Mouse (Mus musculus) hindbrain, postnatal 0 days (tissue): ENCODE measurements at regions not wholly inside any gene's neighbourhood (a gene's known extent, or its start where the extent isn't known, plus 50 kb on each side); places are given as distances from the start of the nearest gene placed in this dataset.

Source experiments
- ATAC-seq: fragments of 200-750 bp; cut with Nextera tagmentation; 2 replicates; pipeline ENCODE4 v1.8.0; 2017; ENCODE audit warnings: mild to moderate bottlenecking, moderate TSS enrichment, moderate library complexity
- DNase-seq: peaks from one replicate; pipeline ENCODE4 v3.0.0-alpha.2; 2015; ENCODE audit warnings: low spot score
- H3K27ac ChIP-seq: fragments of 300-500 bp; sonication (generic); 2 replicates; pipeline ENCODE4 v1.5.1; 2014; ENCODE audit warnings: mild to moderate bottlenecking
- H3K27me3 ChIP-seq: fragments of 300-500 bp; sonication (generic); 2 replicates; pipeline ENCODE4 v1.6.1; 2014; ENCODE audit warnings: low read length, mixed read lengths; ENCODE audit not compliant: insufficient read depth
- H3K36me3 ChIP-seq: fragments of 300-500 bp; sonication (generic); 2 replicates; pipeline ENCODE4 v1.6.1; 2014; ENCODE audit warnings: low read length, mixed read lengths; ENCODE audit not compliant: insufficient read depth
- H3K4me1 ChIP-seq: fragments of 300-500 bp; sonication (generic); 2 replicates; pipeline ENCODE4 v1.6.1; 2014; ENCODE audit warnings: antibody characterized with exemption, low read length, mixed read lengths; ENCODE audit not compliant: insufficient read depth
- H3K4me2 ChIP-seq: fragments of 300-500 bp; sonication (generic); 2 replicates; pipeline ENCODE4 v1.6.1; 2014; ENCODE audit warnings: low read depth, mild to moderate bottlenecking, low read length, moderate library complexity, mixed read lengths
- H3K4me3 ChIP-seq: fragments of 300-500 bp; sonication (generic); 2 replicates; pipeline ENCODE4 v1.5.1; 2014; ENCODE audit warnings: low read length
- H3K9ac ChIP-seq: fragments of 300-500 bp; sonication (generic); replicated peaks from 2 replicates; pipeline ENCODE4 v1.6.1; 2014; ENCODE audit warnings: mild to moderate bottlenecking, low read length, moderate library complexity, mixed read lengths
- H3K9me3 ChIP-seq: fragments of 300-500 bp; sonication (generic); 2 replicates; pipeline ENCODE4 v1.6.1; 2016; ENCODE audit warnings: low read length, mixed read lengths
- CTCF ChIP-seq: IDR thresholded peaks from 2 replicates; pipeline ENCODE4 v1.5.1; 2016; ENCODE audit warnings: antibody characterized with exemption, control low read depth, low read depth
- WGBS: fragments of 180-500 bp; shearing (Covaris S2); extraction: QIAGEN DNeasy Blood & Tissue Kit; methylation state at CpG from one replicate; pipeline ENCODE4 v1.1.7; 2014; 5-methylcytosine and 5-hydroxymethylcytosine counted together

DNA sequence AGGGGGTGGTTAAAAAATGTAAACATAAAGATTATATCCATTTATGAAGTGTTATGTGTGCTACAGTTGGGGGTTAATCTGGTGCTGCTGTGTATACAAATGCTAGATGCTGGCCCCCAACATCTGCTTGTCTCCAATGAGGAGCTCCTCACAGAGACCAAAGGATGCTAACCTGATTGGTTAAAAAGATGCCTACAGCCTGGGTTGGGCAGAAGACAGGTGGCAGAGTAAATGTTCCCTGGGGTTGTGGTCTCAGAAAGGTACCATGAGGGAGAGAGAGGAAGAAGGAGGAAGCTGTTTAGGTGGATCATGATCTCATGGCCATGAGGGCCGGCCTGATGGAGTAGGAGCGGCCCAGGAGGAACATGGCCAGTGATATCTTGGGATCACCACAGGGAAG, 133.0 kb upstream of the Dyrk2 start:
- DNase-seq (no peak), ATAC-seq (no peak)
- Histone ChIP-seq H3K36me3 (no peaks in the 10 kb centered on the region), H3K4me3 (no peak overlapping the region), H3K27ac (no peak overlapping the region), H3K4me2 (no peak overlapping the region), H3K27me3 (no peaks in the 10 kb centered on the region), H3K9ac (no peak overlapping the region), H3K9me3 (no peaks in the 10 kb centered on the region), H3K4me1 (no peaks in the 10 kb centered on the region)
- TF ChIP-seq CTCF: no peak
- 100% methylated on average over 2 of the region's 2 CpGs for WGBS

DNA sequence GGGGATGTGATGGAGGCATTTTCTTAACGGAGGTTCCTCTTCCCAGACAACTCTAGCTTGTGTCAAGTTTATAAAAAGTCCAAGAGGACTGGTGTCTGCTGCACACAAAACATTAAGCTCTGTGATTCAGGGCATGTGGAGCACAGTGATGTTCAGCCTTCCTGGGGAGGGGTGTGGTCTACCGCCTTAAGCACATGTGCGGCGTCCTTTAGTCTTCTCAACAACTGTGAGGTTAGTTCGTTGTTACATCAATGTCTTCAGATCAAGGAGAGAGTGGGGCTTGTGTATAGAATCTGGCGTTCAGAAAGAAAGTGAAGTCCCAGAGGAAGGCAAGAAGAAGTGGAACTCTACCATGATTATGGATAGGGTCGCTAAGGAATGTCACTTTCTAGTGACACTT, 131.9 kb upstream of the Dyrk2 start:
- DNase-seq: no peak
- Histone ChIP-seq H3K4me2 (no peak overlapping the region), H3K27me3 (no peaks in the 10 kb centered on the region), H3K9ac (no peak overlapping the region), H3K4me3 (no peak overlapping the region), H3K4me1 (no peaks in the 10 kb centered on the region), H3K9me3 (no peaks in the 10 kb centered on the region), H3K36me3 (no peaks in the 10 kb centered on the region), H3K27ac (no peak overlapping the region)
- no peak for TF ChIP-seq CTCF
- 93% methylated on average over 7 of the region's 7 CpGs for WGBS
- ATAC-seq: no peak

DNA sequence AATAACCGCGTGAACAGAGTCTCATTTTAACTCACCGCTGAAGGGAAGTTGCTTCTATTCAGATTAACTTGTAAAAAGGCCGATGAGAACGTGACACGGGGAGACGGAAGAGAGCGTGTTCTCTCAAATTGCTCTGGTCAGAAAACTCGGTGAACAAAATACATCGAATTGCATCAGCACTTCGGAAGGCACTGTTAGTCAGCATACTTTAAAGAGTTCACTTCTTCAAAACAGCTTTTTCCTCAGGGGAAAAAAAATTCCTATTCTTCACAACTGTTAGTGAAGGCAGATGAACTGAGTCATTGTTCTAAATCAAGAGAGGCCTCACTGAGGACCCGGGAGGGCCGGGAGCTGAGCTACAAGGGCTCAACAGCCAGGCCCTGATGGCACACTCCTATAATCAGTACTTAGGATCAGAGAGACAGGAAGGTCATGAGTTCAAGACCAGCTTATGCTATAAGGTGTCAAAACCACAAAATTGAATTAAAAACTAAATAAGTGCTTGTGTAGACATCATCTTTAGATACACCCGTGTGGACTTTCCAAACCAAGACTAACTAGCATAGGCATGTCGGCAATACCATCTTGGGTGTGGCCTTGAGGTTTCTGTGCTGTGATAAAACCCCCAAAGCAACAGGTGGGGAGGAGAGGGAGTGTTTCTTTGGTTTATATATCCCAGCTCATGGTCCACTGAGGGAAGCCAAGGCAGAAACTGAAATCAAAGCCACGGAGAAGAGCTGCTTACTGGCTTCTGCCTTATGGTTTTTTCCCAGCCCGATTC, 131.2 kb upstream of the Dyrk2 start:
- no peaks in the 10 kb centered on the region for H3K9me3 ChIP-seq
- H3K4me2 ChIP-seq: no peak overlapping the region
- no peaks in the 10 kb centered on the region for H3K4me1 ChIP-seq
- H3K27me3 ChIP-seq: no peaks in the 10 kb centered on the region
- DNase-seq: no peak
- no peak for TF ChIP-seq CTCF
- no peak overlapping the region for H3K9ac ChIP-seq
- H3K4me3 ChIP-seq: no peak overlapping the region
- no peaks in the 10 kb centered on the region for H3K36me3 ChIP-seq
- no peak overlapping the region for H3K27ac ChIP-seq
- WGBS: 68% methylated on average over 17 of the region's 17 CpGs
- ATAC-seq: no peak

DNA sequence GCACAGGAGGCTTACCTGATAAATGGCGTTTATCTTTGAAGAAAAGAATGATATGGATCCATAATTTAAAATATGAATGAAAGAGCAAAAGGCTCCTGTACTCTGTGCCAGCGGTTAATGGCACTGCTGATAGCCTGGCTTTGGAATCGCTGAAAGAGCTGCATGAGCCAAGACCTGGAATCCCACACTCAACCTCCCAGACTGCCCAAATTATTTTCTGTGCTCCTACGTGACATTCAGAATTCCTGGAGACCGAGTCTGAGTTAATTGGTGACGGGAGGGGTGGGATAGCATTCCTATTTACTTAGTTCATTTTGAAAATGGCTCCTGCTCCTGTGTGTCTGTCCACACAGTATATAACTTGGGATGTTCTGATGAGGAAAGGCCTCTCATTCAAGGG, 129.0 kb upstream of the Dyrk2 start:
- Histone ChIP-seq H3K4me2 (no peak overlapping the region), H3K9ac (no peak overlapping the region), H3K36me3 (no peaks in the 10 kb centered on the region), H3K4me1 (no peaks in the 10 kb centered on the region), H3K27me3 (no peaks in the 10 kb centered on the region), H3K9me3 (no peaks in the 10 kb centered on the region), H3K4me3 (no peak overlapping the region), H3K27ac (no peak overlapping the region)
- DNase-seq (no peak), ATAC-seq (no peak)
- WGBS: 77% methylated on average over 6 of the region's 6 CpGs
- no peak for TF ChIP-seq CTCF

DNA sequence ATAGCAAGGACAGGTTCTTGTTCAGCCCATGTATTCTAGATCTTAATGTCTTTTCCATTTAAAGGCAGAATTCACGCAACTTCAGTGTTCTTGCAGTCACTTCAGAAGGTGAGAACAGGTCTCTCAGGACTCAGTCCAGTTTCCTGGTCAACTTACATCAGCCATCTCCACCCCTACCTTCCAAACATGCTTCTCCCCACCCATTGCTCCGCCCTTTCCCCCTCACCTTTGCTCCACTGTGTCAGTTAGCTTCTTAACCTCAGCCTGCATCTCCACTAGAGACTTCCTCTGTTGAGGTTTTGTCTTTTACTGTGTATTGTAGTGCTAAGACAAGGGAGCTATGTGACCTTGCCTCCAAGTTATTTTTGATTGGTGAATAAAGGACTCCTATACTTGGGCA, 127.0 kb upstream of the Dyrk2 start:
- Histone ChIP-seq H3K4me2 (no peak overlapping the region), H3K27ac (no peak overlapping the region), H3K4me1 (no peaks in the 10 kb centered on the region), H3K4me3 (no peak overlapping the region), H3K9me3 (no peaks in the 10 kb centered on the region), H3K9ac (no peak overlapping the region), H3K36me3 (no peaks in the 10 kb centered on the region), H3K27me3 (no peaks in the 10 kb centered on the region)
- DNase-seq (no peak), ATAC-seq (no peak)
- no peak for TF ChIP-seq CTCF
- WGBS: 93% methylated on average over 2 of the region's 2 CpGs

DNA sequence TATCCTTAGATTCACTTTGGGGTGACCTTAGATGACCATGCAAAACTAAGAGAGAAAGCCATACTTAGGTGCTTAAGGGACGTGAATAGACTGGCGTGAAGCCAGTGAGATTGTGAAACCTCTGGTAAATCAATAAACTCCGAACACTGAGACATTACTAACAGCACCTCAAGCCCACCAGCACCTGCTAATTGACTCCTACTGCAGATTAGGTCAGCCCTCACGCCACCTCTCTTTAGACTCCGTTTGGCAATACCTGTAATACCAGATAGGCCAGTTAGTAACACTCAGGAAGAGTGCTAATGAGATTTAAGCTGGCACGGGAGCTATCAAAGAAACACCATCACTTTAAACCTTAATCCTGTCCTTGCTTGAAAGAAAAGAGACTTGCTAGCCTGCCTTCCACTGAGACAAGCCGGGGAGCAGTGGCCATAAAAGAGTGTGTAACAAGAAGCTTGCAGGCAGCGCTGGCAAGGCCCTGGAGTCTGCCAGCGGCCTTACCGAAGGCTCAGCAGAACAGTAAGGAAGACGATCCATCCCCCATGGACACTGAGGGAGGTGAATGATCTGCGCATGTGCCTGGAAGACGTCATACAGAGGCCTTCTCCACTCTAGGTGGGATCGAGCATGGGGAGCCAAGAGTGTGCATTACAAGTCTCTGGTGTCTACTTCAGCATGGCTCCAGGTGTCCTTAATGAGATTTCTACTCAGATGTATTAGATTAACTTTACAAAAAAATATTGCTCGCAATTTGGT, 124.0 kb upstream of the Dyrk2 start:
- H3K9ac ChIP-seq: no peak overlapping the region
- H3K9me3 ChIP-seq: no peaks in the 10 kb centered on the region
- 74% methylated on average over 15 of the region's 15 CpGs for WGBS
- TF ChIP-seq CTCF: no peak
- H3K4me2 ChIP-seq: no peak overlapping the region
- ATAC-seq: no peak
- no peak overlapping the region for H3K4me3 ChIP-seq
- no peaks in the 10 kb centered on the region for H3K4me1 ChIP-seq
- H3K36me3 ChIP-seq: no peaks in the 10 kb centered on the region
- no peaks in the 10 kb centered on the region for H3K27me3 ChIP-seq
- H3K27ac ChIP-seq: no peak overlapping the region
- no peak for DNase-seq

DNA sequence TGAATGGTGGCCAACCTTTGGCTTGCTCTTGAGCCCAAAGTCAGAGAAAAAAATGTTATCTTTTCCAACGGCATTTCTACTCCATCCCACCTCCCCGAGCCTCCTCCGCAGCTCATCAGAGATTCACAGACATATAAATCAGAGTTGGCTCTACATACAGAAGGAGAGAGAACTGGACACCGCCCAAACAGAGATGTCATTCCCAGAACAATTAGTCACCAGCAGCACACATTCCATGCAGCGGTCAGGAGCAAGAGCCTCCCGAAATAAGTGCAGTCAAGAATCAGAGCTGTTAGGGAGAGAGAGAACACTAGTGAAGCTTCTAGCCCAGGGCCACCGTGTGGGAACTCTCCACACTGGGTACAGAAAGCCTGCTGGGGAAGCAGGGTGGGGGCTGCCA, 121.2 kb upstream of the Dyrk2 start:
- Histone ChIP-seq H3K27ac (no peak overlapping the region), H3K27me3 (no peaks in the 10 kb centered on the region), H3K36me3 (no peaks in the 10 kb centered on the region), H3K9me3 (no peaks in the 10 kb centered on the region), H3K4me2 (no peak overlapping the region), H3K4me3 (no peak overlapping the region), H3K4me1 (no peaks in the 10 kb centered on the region), H3K9ac (no peak overlapping the region)
- no peak for TF ChIP-seq CTCF
- no peak for DNase-seq
- no peak for ATAC-seq
- 57% methylated on average over 7 of the region's 7 CpGs for whole genome bisulfite sequencing
